Mouse (Mus musculus) lung, adult 2 months (tissue): ENCODE results near the gene Mroh2a.

Experiments
- CTCF ChIP-seq: fragments of 200-500 bp; IDR thresholded peaks from 2 replicates; pipeline ENCODE4 v1.5.1; 2011; ENCODE audit warnings: mild to moderate bottlenecking, low read length, control low read depth; ENCODE audit not compliant: insufficient read depth
- POLR2A ChIP-seq: fragments of 200-500 bp; IDR thresholded peaks from 2 replicates; pipeline ENCODE4 v1.6.1; 2011; ENCODE audit warnings: low read depth, mild to moderate bottlenecking, control low read depth, low read length, borderline replicate concordance; ENCODE audit errors: extremely low read depth

GRCm38 (mm10) chr1:88301121-88302014, 74.6 kb downstream of the Mroh2a start:
- TF ChIP-seq CTCF = no peak
- no peak for TF ChIP-seq POLR2A
